In genomic region chr19:7424131-7424530, GRCm38 (mm10) we compare ENCODE assay signal across 10 mouse cellular contexts. TPM values are rescaled to one million over a fixed set of nuclear protein-coding genes. Genes with fewer than 3 reads are reported as not detected.
A peak's percentile ranks its signal among the peaks of the same experiment; 100 is the strongest.
DNase-seq lines count a peak whose midpoint lies in the region; ATAC-seq and TF ChIP-seq lines count a peak whose summit lies in the region.
"Had no signal": no experiment of that assay in that cellular context is flagged by ENCODE, and none has a peak within 500 bp of the region (broad histone marks: within the 10 kb centered on the region; RNA-seq: fewer than 3 reads in every experiment).

No protein-coding gene starts in this region.

- H3K4me1 ChIP-seq in cortical plate, adult 2 months (ENCODE audit: control insufficient read depth, insufficient read depth, low read length), result no peaks in the 10 kb centered on the region; the same call in 1 of the 2 replicates
- peaks cover 56% of the 10 kb centered on the region for H3K4me1 ChIP-seq in hindbrain, embryonic 12.5 days
- H3K4me1 ChIP-seq in midbrain, embryonic 16.5 days (ENCODE audit: control insufficient read depth, insufficient read depth, low read length), result peaks cover 59% of the 10 kb centered on the region

- no peak overlapping the region for H3K4me3 ChIP-seq in cortical plate, adult 2 months (ENCODE audit: insufficient read depth, low read length)
- peak overlapping the region; percentile 89 for H3K4me3 ChIP-seq in hindbrain, embryonic 12.5 days
- H3K4me3 ChIP-seq in midbrain, embryonic 16.5 days (ENCODE audit: low read depth, low read length), result peak overlapping the region; percentile 36

- DNase-seq in heart, adult 11 months, result peak; percentile 87
- DNase-seq in heart, postnatal 10 days, result no peak
- no peak for DNase-seq in lung, postnatal 36 days
- DNase-seq in gastrocnemius, postnatal 10 days, result no peak
- DNase-seq: cerebellum, adult 8-10 months had no signal

- WGBS in hindbrain, embryonic 12.5 days, result 62% methylated on average over 7 of the region's 7 CpGs
- 39% methylated on average over 7 of the region's 7 CpGs for WGBS in midbrain, embryonic 16.5 days

- H3K9me3 ChIP-seq in hindbrain, embryonic 12.5 days (replicated peaks), result no peaks in the 10 kb centered on the region
- no peaks in the 10 kb centered on the region for H3K9me3 ChIP-seq in midbrain, embryonic 16.5 days (replicated peaks; ENCODE audit: control insufficient read depth, low read length, poor library complexity, severe bottlenecking)

- peaks cover 83% of the 10 kb centered on the region for H3K36me3 ChIP-seq in hindbrain, embryonic 12.5 days
- peaks cover 23% of the 10 kb centered on the region for H3K36me3 ChIP-seq in midbrain, embryonic 16.5 days (ENCODE audit: control insufficient read depth, insufficient read depth, low read length)

- H3K4me2 ChIP-seq in hindbrain, embryonic 12.5 days (replicated peaks), result peak overlapping the region; percentile 76
- H3K4me2 ChIP-seq in midbrain, embryonic 16.5 days (ENCODE audit: low read length), result peak overlapping the region; percentile 58

- H3K27me3 ChIP-seq in hindbrain, embryonic 12.5 days, result no peaks in the 10 kb centered on the region
- H3K27me3 ChIP-seq in midbrain, embryonic 16.5 days (ENCODE audit: control insufficient read depth, insufficient read depth, low read depth, low read length), result no peaks in the 10 kb centered on the region
- H3K27me3 ChIP-seq: CH12.LX had no signal

- intact Hi-C loops in heart, postnatal 10 days (cut with DNase I), result loop anchor here (5.0 kb wide), 1 partner anchor 362 kb away; no protein-coding TSS in a partner anchor

- H3K9ac ChIP-seq in hindbrain, embryonic 12.5 days, result peak overlapping the region; percentile 53; the same call in 1 of the 2 replicates
- H3K9ac ChIP-seq in midbrain, embryonic 16.5 days (ENCODE audit: low read depth, low read length), result peak overlapping the region; percentile 68

- TF ChIP-seq POLR2A in cortical plate, adult 2 months (IDR thresholded peaks at IDR 0.05; ENCODE audit: extremely low read depth, insufficient read depth, low read length), result 0 out of 2 replicates have a peak, but pooled peaks have one; percentile 13

- no peak for TF ChIP-seq CTCF in cortical plate, adult 2 months (IDR thresholded peaks at IDR 0.05; ENCODE audit: extremely low read depth, insufficient read depth, low read length)

- no peak overlapping the region for H3K27ac ChIP-seq in cortical plate, adult 2 months (ENCODE audit: insufficient read depth, low read length)
- peak overlapping the region; percentile 93 for H3K27ac ChIP-seq in hindbrain, embryonic 12.5 days
- peak overlapping the region; percentile 86 for H3K27ac ChIP-seq in midbrain, embryonic 16.5 days (ENCODE audit: low read length)

- no peak for ATAC-seq in hindbrain, embryonic 12.5 days (ENCODE audit: low FRiP score)
- no peak for ATAC-seq in midbrain, embryonic 16.5 days
- no peak for ATAC-seq in megakaryocyte-erythroid progenitor cell, adult 5-6 weeks (replicated peaks; ENCODE audit: low FRiP score, low TSS enrichment, poor library complexity, severe bottlenecking)

RNA-seq across cellular contexts. Expression of gene 2700081O15Rik, which starts 6.7 kb away (rescaled TPM):
- 10 to 100 TPM; 25.1 to 32.8 TPM for total RNA-seq in heart, postnatal 10 days (2021)
- polyA plus RNA-seq in cortical plate, adult 2 months (2012; rRNA removed), result 26.7 and 32.9 TPM in 2 replicates
- 18.0 and 20.1 TPM in 2 replicates for polyA plus RNA-seq in hindbrain, embryonic 12.5 days (2016; fragmentation: Nextera tagmentation; extraction: Ambion mirVana)
- 11.0 and 12.0 TPM in 2 replicates for polyA plus RNA-seq in midbrain, embryonic 16.5 days (2015; fragmentation: Nextera tagmentation; extraction: Ambion mirVana)
- 10 to 100 TPM; 14.6 to 22.1 TPM for total RNA-seq in gastrocnemius, postnatal 10 days (2021)
- total RNA-seq in megakaryocyte-erythroid progenitor cell, adult 5-6 weeks (2014; fragmentation: Nextera tagmentation), result 4.6 and 9.4 TPM in 2 replicates
- 3.0 and 7.0 TPM in 2 replicates for total RNA-seq in megakaryocyte-erythroid progenitor cell, adult 5-6 weeks (2017)

RNA-seq across cellular contexts. Expression of gene Spindoc, which starts 41.3 kb away (rescaled TPM):
- total RNA-seq in heart, postnatal 10 days (2021), result 10 to 100 TPM; 27.2 to 28.5 TPM
- 22.6 and 22.8 TPM in 2 replicates for polyA plus RNA-seq in cortical plate, adult 2 months (2012; rRNA removed)
- 37.8 and 44.1 TPM in 2 replicates for polyA plus RNA-seq in hindbrain, embryonic 12.5 days (2016; fragmentation: Nextera tagmentation; extraction: Ambion mirVana)
- 30.7 and 32.3 TPM in 2 replicates for polyA plus RNA-seq in midbrain, embryonic 16.5 days (2015; fragmentation: Nextera tagmentation; extraction: Ambion mirVana)
- total RNA-seq in gastrocnemius, postnatal 10 days (2021), result 10 to 100 TPM; 11.8 to 17.2 TPM
- total RNA-seq in megakaryocyte-erythroid progenitor cell, adult 5-6 weeks (2014; fragmentation: Nextera tagmentation), result 15.7 and 23.7 TPM in 2 replicates
- 6.2 and 15.9 TPM in 2 replicates for total RNA-seq in megakaryocyte-erythroid progenitor cell, adult 5-6 weeks (2017)

RNA-seq across cellular contexts. Expression of gene Rtn3, which starts 59.0 kb away (rescaled TPM):
- total RNA-seq in heart, postnatal 10 days (2021), result 100 to 1,000 TPM in 1 of 2 experiments, 10 to 100 TPM in 1; 99.1 to 107 TPM
- 810 and 857 TPM in 2 replicates for polyA plus RNA-seq in cortical plate, adult 2 months (2012; rRNA removed)
- polyA plus RNA-seq in hindbrain, embryonic 12.5 days (2016; fragmentation: Nextera tagmentation; extraction: Ambion mirVana), result 380 and 385 TPM in 2 replicates
- 654 and 682 TPM in 2 replicates for polyA plus RNA-seq in midbrain, embryonic 16.5 days (2015; fragmentation: Nextera tagmentation; extraction: Ambion mirVana)
- 10 to 100 TPM; 50.5 to 55.1 TPM for total RNA-seq in gastrocnemius, postnatal 10 days (2021)
- 79.7 and 98.2 TPM in 2 replicates for total RNA-seq in megakaryocyte-erythroid progenitor cell, adult 5-6 weeks (2014; fragmentation: Nextera tagmentation)
- 54.8 and 58.5 TPM in 2 replicates for total RNA-seq in megakaryocyte-erythroid progenitor cell, adult 5-6 weeks (2017)
